Mouse (Mus musculus) lung, embryonic 15.5 days (tissue): ENCODE measurements around the gene Rmnd5b. TPM values are rescaled to one million over a fixed set of nuclear protein-coding genes. Genes with fewer than 3 reads are reported as not detected.
A peak's percentile ranks its signal among the peaks of the same experiment; 100 is the strongest.

Source experiments
- ATAC-seq: fragments of 200-750 bp; cut with Nextera tagmentation; 2 replicates; pipeline ENCODE4 v1.8.0; 2017; ENCODE audit warnings: moderate number of reproducible peaks, borderline replicate concordance; ENCODE audit not compliant: low FRiP score, low TSS enrichment; ENCODE audit errors: extremely low read depth
- H3K27ac ChIP-seq: fragments of 300-500 bp; sonication (generic); 2 replicates; pipeline ENCODE4 v1.5.1; 2015; ENCODE audit warnings: moderate library complexity, mild to moderate bottlenecking, inconsistent platforms
- H3K27me3 ChIP-seq: fragments of 300-500 bp; sonication (generic); 2 replicates; pipeline ENCODE4 v1.6.1; 2015; ENCODE audit warnings: inconsistent platforms
- H3K36me3 ChIP-seq: fragments of 300-500 bp; sonication (generic); 2 replicates; pipeline ENCODE4 v1.6.1; 2015; ENCODE audit warnings: inconsistent platforms
- H3K4me1 ChIP-seq: fragments of 300-500 bp; sonication (generic); 2 replicates; pipeline ENCODE4 v1.6.1; 2015; ENCODE audit warnings: inconsistent platforms
- H3K4me2 ChIP-seq: fragments of 300-500 bp; sonication (generic); 2 replicates; pipeline ENCODE4 v1.6.1; 2015; ENCODE audit warnings: inconsistent platforms, mild to moderate bottlenecking, moderate library complexity
- H3K4me3 ChIP-seq: fragments of 300-500 bp; sonication (generic); 2 replicates; pipeline ENCODE4 v1.5.1; 2015; ENCODE audit warnings: mild to moderate bottlenecking, inconsistent platforms
- H3K9ac ChIP-seq: fragments of 300-500 bp; sonication (generic); 2 replicates; pipeline ENCODE4 v1.6.1; 2015; ENCODE audit warnings: inconsistent platforms
- H3K9me3 ChIP-seq: fragments of 300-500 bp; sonication (generic); 2 replicates; pipeline ENCODE4 v1.6.1; 2016; ENCODE audit warnings: inconsistent platforms
- WGBS: fragments of 180-500 bp; shearing (Covaris S2); methylation state at CpG from one replicate; pipeline ENCODE4 v1.1.7; 2015; 5-methylcytosine and 5-hydroxymethylcytosine counted together
- polyA plus RNA-seq: library from polyadenylated mRNA; unstranded; fragments of >200 nt; fragmentation: Nextera tagmentation; extraction: Ambion mirVana; gene quantifications from 2 replicates; pipeline ENCODE4 v1.2.1, GENCODE M21; 2015

Rmnd5b gene
- polyA plus RNA-seq, 1 experiment from 2014 or later, result 43.8 TPM

GRCm38 (mm10) chr11:51658705-51659104 is 23.0 kb upstream of the Rmnd5b start:
- Histone ChIP-seq H3K4me2 (no peak overlapping the region), H3K9me3 (no peaks in the 10 kb centered on the region), H3K4me1 (peaks cover 19% of the 10 kb centered on the region; the same call in 1 of the 2 replicates), H3K9ac (no peak overlapping the region), H3K4me3 (no peak overlapping the region), H3K27ac (no peak overlapping the region), H3K36me3 (no peaks in the 10 kb centered on the region), H3K27me3 (no peaks in the 10 kb centered on the region)
- 47% methylated on average over 6 of the region's 6 CpGs for WGBS
- ATAC-seq, result no peak

- no peak overlapping the region for H3K27ac ChIP-seq
- no peak for ATAC-seq
- no peaks in the 10 kb centered on the region for H3K36me3 ChIP-seq
- H3K4me1 ChIP-seq, result peaks cover 19% of the 10 kb centered on the region; the same call in 1 of the 2 replicates
- no peaks in the 10 kb centered on the region for H3K27me3 ChIP-seq
- no peak overlapping the region for H3K4me2 ChIP-seq
- no peaks in the 10 kb centered on the region for H3K9me3 ChIP-seq
- H3K9ac ChIP-seq, result no peak overlapping the region
- no peak overlapping the region for H3K4me3 ChIP-seq
- 44% methylated on average over 7 of the region's 7 CpGs for WGBS
Observed at GRCm38 (mm10) chr11:51658291-51658690, 22.6 kb upstream of the Rmnd5b start.

GRCm38 (mm10) chr11:51656798-51657521 is 21.3 kb upstream of the Rmnd5b start:
- Histone ChIP-seq H3K4me1 (peaks cover 19% of the 10 kb centered on the region; the same call in 1 of the 2 replicates), H3K9me3 (no peaks in the 10 kb centered on the region), H3K4me2 (no peak overlapping the region), H3K9ac (no peak overlapping the region), H3K27me3 (no peaks in the 10 kb centered on the region), H3K4me3 (no peak overlapping the region), H3K27ac (no peak overlapping the region), H3K36me3 (no peaks in the 10 kb centered on the region)
- no peak; the same call in 1 of the 2 replicates for ATAC-seq
- WGBS, result 54% methylated on average over 10 of the region's 10 CpGs

- Histone ChIP-seq H3K4me3 (no peak overlapping the region), H3K4me2 (no peak overlapping the region), H3K27ac (no peak overlapping the region), H3K9me3 (no peaks in the 10 kb centered on the region), H3K9ac (no peak overlapping the region), H3K36me3 (no peaks in the 10 kb centered on the region), H3K27me3 (no peaks in the 10 kb centered on the region), H3K4me1 (peaks cover 24% of the 10 kb centered on the region; the same call in 1 of the 2 replicates)
- no peak for ATAC-seq
- WGBS, result 84% methylated on average over 3 of the region's 3 CpGs
Observed at GRCm38 (mm10) chr11:51654891-51655290, 19.2 kb upstream of the Rmnd5b start.

- Histone ChIP-seq H3K9ac (no peak overlapping the region), H3K36me3 (no peaks in the 10 kb centered on the region), H3K4me1 (peaks cover 31% of the 10 kb centered on the region), H3K9me3 (no peaks in the 10 kb centered on the region), H3K4me3 (no peak overlapping the region), H3K27ac (no peak overlapping the region), H3K4me2 (no peak overlapping the region), H3K27me3 (peaks cover 3% of the 10 kb centered on the region; the same call in 1 of the 2 replicates)
- no peak for ATAC-seq
- 79% methylated on average over 6 of the region's 6 CpGs for whole genome bisulfite sequencing
Observed at GRCm38 (mm10) chr11:51653736-51654135, 18.0 kb upstream of the Rmnd5b start.

- 85% methylated on average over 4 of the region's 4 CpGs for WGBS
- Histone ChIP-seq H3K4me2 (no peak overlapping the region), H3K27ac (no peak overlapping the region), H3K9ac (no peak overlapping the region), H3K27me3 (peaks cover 3% of the 10 kb centered on the region; the same call in 1 of the 2 replicates), H3K36me3 (no peaks in the 10 kb centered on the region), H3K9me3 (no peaks in the 10 kb centered on the region), H3K4me1 (peaks cover 31% of the 10 kb centered on the region), H3K4me3 (no peak overlapping the region)
- no peak for ATAC-seq
Observed at GRCm38 (mm10) chr11:51652889-51653418, 17.3 kb upstream of the Rmnd5b start.

- peaks cover 3% of the 10 kb centered on the region; the same call in 1 of the 2 replicates for H3K27me3 ChIP-seq
- peak within 1 kb of the TSS; percentile 65 for H3K4me3 ChIP-seq
- no peaks in the 10 kb centered on the region for H3K36me3 ChIP-seq
- peak within 1 kb of the TSS; percentile 66 for H3K27ac ChIP-seq
- H3K4me1 ChIP-seq, result peaks cover 27% of the 10 kb centered on the region
- H3K9me3 ChIP-seq, result no peaks in the 10 kb centered on the region
- ATAC-seq, result peak; percentile 82
- WGBS, result 2% methylated on average over 64 of the region's 70 CpGs
- H3K4me2 ChIP-seq, result peak within 1 kb of the TSS; percentile 92
- peak within 1 kb of the TSS; percentile 66 for H3K9ac ChIP-seq
Observed at GRCm38 (mm10) chr11:51650691-51651515, 15.2 kb upstream of the Rmnd5b start, which contains the start of the genes N4bp3 and D930048N14Rik. Gene N4bp3 (minus strand): TSS chr11:51650842. Gene D930048N14Rik (plus strand): TSS chr11:51650954.

- Histone ChIP-seq H3K27me3 (peaks cover 3% of the 10 kb centered on the region; the same call in 1 of the 2 replicates), H3K9me3 (no peaks in the 10 kb centered on the region), H3K36me3 (no peaks in the 10 kb centered on the region), H3K4me2 (peak overlapping the region; percentile 92), H3K4me3 (peak overlapping the region; percentile 65), H3K9ac (peak overlapping the region; percentile 66), H3K4me1 (peaks cover 33% of the 10 kb centered on the region), H3K27ac (peak overlapping the region; percentile 66)
- peak; percentile 16; the same call in 1 of the 2 replicates for ATAC-seq
- 2% methylated on average over 30 of the region's 30 CpGs for WGBS
Observed at GRCm38 (mm10) chr11:51650261-51650660, 14.6 kb upstream of the Rmnd5b start.

GRCm38 (mm10) chr11:51649889-51650199 is 14.1 kb upstream of the Rmnd5b start:
- peaks cover 3% of the 10 kb centered on the region; the same call in 1 of the 2 replicates for H3K27me3 ChIP-seq
- ATAC-seq, result no peak
- peaks cover 2% of the 10 kb centered on the region; the same call in 1 of the 2 replicates for H3K36me3 ChIP-seq
- peak overlapping the region; percentile 66 for H3K9ac ChIP-seq
- peak overlapping the region; percentile 65 for H3K4me3 ChIP-seq
- no peaks in the 10 kb centered on the region for H3K9me3 ChIP-seq
- WGBS, result 3% methylated on average over 7 of the region's 7 CpGs
- peaks cover 37% of the 10 kb centered on the region for H3K4me1 ChIP-seq
- peak overlapping the region; percentile 92 for H3K4me2 ChIP-seq
- H3K27ac ChIP-seq, result peak overlapping the region; percentile 66

- H3K9ac ChIP-seq, result peak overlapping the region; percentile 66
- WGBS, result 43% methylated on average over 11 of the region's 11 CpGs
Observed at GRCm38 (mm10) chr11:51649111-51649888, 13.6 kb upstream of the Rmnd5b start.

GRCm38 (mm10) chr11:51648566-51648965 is 12.9 kb upstream of the Rmnd5b start:
- ATAC-seq, result no peak
- 19% methylated on average over 3 of the region's 3 CpGs for WGBS
- H3K9ac ChIP-seq, result peak overlapping the region; percentile 66; the same call in 1 of the 2 replicates

More at GRCm38 (mm10) chr11:51649111-51649888, 13.6 kb upstream of the Rmnd5b start:
- Histone ChIP-seq H3K4me1 (peaks cover 43% of the 10 kb centered on the region), H3K27me3 (peaks cover 3% of the 10 kb centered on the region; the same call in 1 of the 2 replicates), H3K4me2 (peak overlapping the region; percentile 92), H3K36me3 (peaks cover 5% of the 10 kb centered on the region; the same call in 1 of the 2 replicates), H3K9me3 (no peaks in the 10 kb centered on the region), H3K27ac (peak overlapping the region; percentile 66), H3K4me3 (peak overlapping the region; percentile 65)
- ATAC-seq, result no peak

More at GRCm38 (mm10) chr11:51648566-51648965, 12.9 kb upstream of the Rmnd5b start:
- H3K27ac ChIP-seq, result peak overlapping the region; percentile 66
- H3K4me3 ChIP-seq, result peak overlapping the region; percentile 65
- peak overlapping the region; percentile 92 for H3K4me2 ChIP-seq
- H3K9me3 ChIP-seq, result no peaks in the 10 kb centered on the region
- H3K36me3 ChIP-seq, result peaks cover 5% of the 10 kb centered on the region; the same call in 1 of the 2 replicates
- H3K4me1 ChIP-seq, result peaks cover 46% of the 10 kb centered on the region
- peaks cover 3% of the 10 kb centered on the region; the same call in 1 of the 2 replicates for H3K27me3 ChIP-seq
